Mouse (Mus musculus) left cerebral cortex, postnatal 4 days (tissue): ENCODE measurements at regions not wholly inside any gene's neighbourhood (a gene's known extent, or its start where the extent isn't known, plus 50 kb on each side); places are given as distances from the start of the nearest gene placed in this dataset. TPM values are rescaled to one million over a fixed set of nuclear protein-coding genes. Genes with fewer than 3 reads are reported as not detected.
A peak's percentile ranks its signal among the peaks of the same experiment; 100 is the strongest.

Experiments used
- DNase-seq: peaks from one replicate; pipeline ENCODE4 v3.0.0-alpha.2; 2022
- intact Hi-C: fragments of 180-260 bp; cut with DNase I; formaldehyde crosslinking; loops from one replicate; pipeline ENCODE4 v1.15.1; 2025
- microRNA-seq: library from miRNA; unstranded; fragments of <30 nt; microRNA quantifications from one replicate; pipeline ENCODE4 v1.2.0, GENCODE M21; 2022

- no peak for DNase-seq
- intact Hi-C loops, result no loop called here
These were observed 58.2 kb upstream of the Zfp507 start for GRCm38 (mm10) chr7:35861049-35861448.

DNA sequence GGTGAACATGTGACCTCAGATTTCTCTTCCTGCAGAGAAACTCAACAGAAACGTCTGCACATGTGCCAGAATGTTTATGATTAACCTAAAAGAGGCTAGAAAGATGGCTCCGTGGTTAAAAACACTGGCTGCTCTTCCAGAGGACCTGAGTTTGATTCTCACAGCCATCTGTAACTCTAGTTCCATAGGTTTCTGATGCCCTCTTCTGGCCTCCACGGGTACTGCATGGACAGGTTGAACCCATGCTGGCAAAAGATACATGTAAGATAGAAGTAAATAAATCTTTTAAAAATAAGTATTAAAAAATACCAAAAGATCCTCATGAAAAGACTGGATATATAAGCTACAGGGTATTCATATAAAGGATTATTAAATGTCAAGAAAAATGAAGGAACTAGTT lies 56.8 kb upstream of the Zfp507 start:
- intact Hi-C loops, result no loop called here
- DNase-seq, result peak; percentile 20

DNA sequence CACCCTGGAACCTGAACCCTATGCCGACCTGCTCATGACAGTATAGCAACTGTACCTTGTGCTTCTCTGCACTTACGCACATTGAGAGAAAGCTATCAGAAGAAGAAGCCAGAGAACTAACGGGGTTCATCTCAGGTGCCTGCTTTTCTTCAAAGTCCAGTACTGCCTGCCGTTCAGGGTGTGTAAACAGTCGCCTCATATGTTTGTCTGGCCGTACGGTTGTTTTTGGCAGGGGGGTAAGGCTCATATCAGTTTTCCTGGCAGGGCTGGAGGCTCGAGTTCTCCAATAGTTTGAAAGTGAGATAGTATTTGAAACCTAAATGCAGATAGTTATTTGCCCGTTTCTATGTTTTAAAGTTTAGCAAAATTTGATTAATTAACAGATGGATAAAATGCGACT lies 54.9 kb upstream of the Zfp507 start:
- no peak for DNase-seq
- intact Hi-C loops, result no loop called here

Small RNA genes in the stretch of these regions (microRNA-seq; reads per million reads assigned to microRNA genes)
- gene Gm23292, result not detected
